ENCODE assay signal across 8 mouse cellular contexts in genomic region chr2:152197301-152197712, GRCm38 (mm10). TPM values are rescaled to one million over a fixed set of nuclear protein-coding genes. Genes with fewer than 3 reads are reported as not detected.
DNase-seq lines count a peak whose midpoint lies in the region; ATAC-seq lines count a peak whose summit lies in the region.

No protein-coding gene starts in this region.

- intact Hi-C loops in left cerebral cortex, postnatal 36 days (cut with DNase I), result loop anchor here (1.0 to 5.0 kb wide), 2 partner anchors 85 to 170 kb away; no protein-coding TSS in a partner anchor

- H3K9ac ChIP-seq in midbrain, embryonic 12.5 days (replicated peaks), result no peak overlapping the region

- 0 out of 2 replicates have a peak overlapping the region, but pooled peaks have one; percentile 25 for H3K27ac ChIP-seq in midbrain, embryonic 12.5 days (replicated peaks)

- peak; percentile 80 for ATAC-seq in midbrain, embryonic 12.5 days (ENCODE audit: low FRiP score, low read depth)

- DNase-seq in 416B (ENCODE audit: low read depth), result peak; percentile 83
- DNase-seq in adrenal gland, postnatal 10 days, result peak; percentile 69
- DNase-seq in embryo, embryonic 9.5 days (ENCODE audit: extremely low spot score), result peak; percentile 83
- peak; percentile 96 for DNase-seq in heart, adult 11 months
- peak; percentile 69 for DNase-seq in kidney, adult 11 months
- DNase-seq in left cerebral cortex, postnatal 36 days (ENCODE audit: low spot score in 2 of 2), result peak; percentile 49 to 61
- peak; percentile 67 for DNase-seq in skeletal muscle tissue, adult 2 months (ENCODE audit: low read depth, low spot score)

- H3K27me3 ChIP-seq in midbrain, embryonic 12.5 days, result no peaks in the 10 kb centered on the region

- H3K9me3 ChIP-seq in midbrain, embryonic 12.5 days, result no peaks in the 10 kb centered on the region

- no peaks in the 10 kb centered on the region for H3K36me3 ChIP-seq in midbrain, embryonic 12.5 days

- 47% methylated on average over 10 of the region's 10 CpGs for WGBS in midbrain, embryonic 12.5 days

- H3K4me3 ChIP-seq in midbrain, embryonic 12.5 days, result no peak overlapping the region

- H3K4me2 ChIP-seq in midbrain, embryonic 12.5 days (replicated peaks), result no peak overlapping the region

- 0 out of 2 replicates have a peak, but pooled peaks cover 3% of the 10 kb centered on the region for H3K4me1 ChIP-seq in midbrain, embryonic 12.5 days

RNA-seq across cellular contexts. Expression of gene Csnk2a1, which starts 29.3 kb away (rescaled TPM):
- total RNA-seq in adrenal gland, postnatal 10 days (2021), result 100 to 1,000 TPM in 1 of 2 experiments, 10 to 100 TPM in 1; 96.6 to 109 TPM
- total RNA-seq in left cerebral cortex, postnatal 36 days (2021), result 100 to 1,000 TPM in 1 of 2 experiments, 10 to 100 TPM in 1; 96.2 to 111 TPM
- polyA plus RNA-seq in midbrain, embryonic 12.5 days (2016; fragmentation: Nextera tagmentation; extraction: Ambion mirVana), result 92.3 and 97.8 TPM in 2 replicates

RNA-seq across cellular contexts. Expression of gene Tcf15, which starts 53.9 kb away (rescaled TPM):
- 10 to 100 TPM; 22.8 to 28.8 TPM for total RNA-seq in adrenal gland, postnatal 10 days (2021)
- 1 to 10 TPM in 1 of 2 experiments, under 1 TPM in 1; 0.89 to 1.4 TPM for total RNA-seq in left cerebral cortex, postnatal 36 days (2021)
- 3.4 and 3.8 TPM in 2 replicates for polyA plus RNA-seq in midbrain, embryonic 12.5 days (2016; fragmentation: Nextera tagmentation; extraction: Ambion mirVana)

Comparison
In these comparisons a context has a peak if more than half of its experiments do, and no peak if none do; other contexts are left out.
1. RNA of gene Tcf15, which starts 53.9 kb away (total RNA-seq): 22.8 to 28.8 TPM in adrenal gland, postnatal 10 days; 0.89 to 1.4 TPM in left cerebral cortex, postnatal 36 days; every median in the first group is over 4 times any median in the second.
2. Peak in every context shown above with its lines, with median percentiles within 50 percentile points of each other: DNase-seq.